Mouse (Mus musculus) forebrain, embryonic 16.5 days (tissue): ENCODE measurements around the gene Slc8a2. TPM values are rescaled to one million over a fixed set of nuclear protein-coding genes. Genes with fewer than 3 reads are reported as not detected.

Experiments used
- ATAC-seq: fragments of 200-750 bp; cut with Nextera tagmentation; 2 replicates; pipeline ENCODE4 v1.8.0; 2017; ENCODE audit warnings: mild to moderate bottlenecking, moderate library complexity
- H3K27ac ChIP-seq: fragments of 300-500 bp; sonication (generic); 2 replicates; pipeline ENCODE4 v1.5.1; 2014; ENCODE audit warnings: low read length, control low read depth
- H3K27me3 ChIP-seq: fragments of 300-500 bp; sonication (generic); replicated peaks from 2 replicates; pipeline ENCODE4 v1.6.1; 2014; ENCODE audit warnings: low read length; ENCODE audit not compliant: control insufficient read depth, insufficient read depth
- H3K36me3 ChIP-seq: fragments of 300-500 bp; sonication (generic); 2 replicates; pipeline ENCODE4 v1.6.1; 2014; ENCODE audit not compliant: control insufficient read depth, insufficient read depth
- H3K4me1 ChIP-seq: fragments of 300-500 bp; sonication (generic); replicated peaks from 2 replicates; pipeline ENCODE4 v1.6.1; 2014; ENCODE audit warnings: low read length; ENCODE audit not compliant: control insufficient read depth, insufficient read depth
- H3K4me2 ChIP-seq: fragments of 300-500 bp; sonication (generic); 2 replicates; pipeline ENCODE4 v1.6.1; 2014; ENCODE audit warnings: mild to moderate bottlenecking, low read length, control low read depth
- H3K4me3 ChIP-seq: fragments of 300-500 bp; sonication (generic); replicated peaks from 2 replicates; pipeline ENCODE4 v1.5.1; 2014; ENCODE audit warnings: mild to moderate bottlenecking, low read length, control low read depth
- H3K9ac ChIP-seq: fragments of 300-500 bp; sonication (generic); replicated peaks from 2 replicates; pipeline ENCODE4 v1.6.1; 2014; ENCODE audit warnings: low read depth, low read length, control low read depth
- H3K9me3 ChIP-seq: fragments of 300-500 bp; sonication (generic); 2 replicates; pipeline ENCODE4 v1.6.1; 2016; ENCODE audit warnings: low read length; ENCODE audit not compliant: control insufficient read depth
- WGBS: fragments of 180-500 bp; shearing (Covaris S2); extraction: QIAGEN DNeasy Blood & Tissue Kit; methylation state at CpG from one replicate; pipeline ENCODE4 v1.1.7; 2014; 5-methylcytosine and 5-hydroxymethylcytosine counted together
- polyA plus RNA-seq: library from polyadenylated mRNA; unstranded; fragments of >200 nt; fragmentation: Nextera tagmentation; extraction: Ambion mirVana; gene quantifications from 2 replicates; pipeline ENCODE4 v1.2.1, GENCODE M21; 2015

Slc8a2 gene
- polyA plus RNA-seq, 1 experiment from 2014 or later, result 1.1 TPM

DNA sequence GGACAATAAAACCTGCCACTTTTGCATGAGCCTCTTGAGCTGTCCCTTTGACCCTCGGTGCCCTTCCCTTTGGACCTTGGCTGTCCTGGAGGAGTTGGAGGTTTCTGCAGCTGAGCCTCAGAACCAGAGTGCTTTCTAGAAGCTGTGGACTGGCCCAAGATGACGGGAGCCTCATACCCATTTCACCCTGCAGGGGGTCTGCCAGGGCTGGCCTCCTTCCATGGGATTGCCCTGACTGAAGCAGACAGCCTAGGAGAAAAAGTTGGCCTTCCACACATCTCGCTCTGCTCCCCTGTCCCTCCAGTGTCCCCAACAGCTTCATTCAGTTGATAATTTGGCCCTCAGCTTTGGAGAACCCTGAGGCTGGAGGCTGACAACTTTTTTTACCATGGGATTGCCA, 12.5 kb upstream of the Slc8a2 start:
- H3K9me3 ChIP-seq, result no peaks in the 10 kb centered on the region
- H3K9ac ChIP-seq, result no peak overlapping the region
- no peak for ATAC-seq
- no peaks in the 10 kb centered on the region for H3K27me3 ChIP-seq
- peaks cover 16% of the 10 kb centered on the region for H3K36me3 ChIP-seq
- H3K4me3 ChIP-seq, result no peak overlapping the region
- WGBS, result 75% methylated on average over 3 of the region's 3 CpGs
- no peak overlapping the region for H3K27ac ChIP-seq
- H3K4me2 ChIP-seq, result no peak overlapping the region
- H3K4me1 ChIP-seq, result peaks cover 9% of the 10 kb centered on the region

DNA sequence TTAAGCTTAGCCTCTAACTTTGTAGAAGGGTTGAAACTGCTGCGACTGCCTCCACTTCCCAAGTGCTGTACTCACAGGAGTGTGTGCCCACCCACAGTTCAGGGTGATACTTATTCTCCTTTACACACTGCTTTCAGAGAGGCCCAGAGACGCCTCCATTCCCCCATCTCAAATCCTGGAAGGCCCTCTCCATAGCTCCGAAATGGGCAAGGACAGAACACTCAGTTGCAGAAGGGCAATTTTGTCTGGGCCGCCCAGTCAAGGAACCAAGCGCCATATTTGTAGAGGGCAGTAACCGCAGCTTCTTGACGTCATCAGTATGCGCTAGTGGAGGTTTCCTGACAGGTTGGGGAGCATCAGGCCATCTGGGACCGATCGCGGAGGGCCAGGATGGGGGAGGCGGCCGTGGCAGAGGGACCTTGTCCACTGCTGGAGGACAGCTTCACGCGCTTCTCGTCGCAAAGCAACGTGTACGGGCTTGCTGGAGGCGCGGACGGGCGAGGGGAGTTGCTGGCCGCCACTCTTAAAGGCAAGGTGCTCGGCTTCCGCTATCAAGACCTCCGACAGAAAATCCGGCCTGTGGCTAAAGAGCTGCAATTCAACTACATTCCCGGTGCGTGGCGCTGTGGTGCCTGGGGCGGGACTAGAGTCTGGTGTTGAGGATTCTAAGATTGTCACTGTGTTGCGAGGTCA, 9.9 kb upstream of the Slc8a2 start, which contains the start of gene Kptn:
TSS of gene Kptn (plus strand) at position 327 of the 693 bp plus-strand sequence.
- Histone ChIP-seq H3K9ac (peak within 1 kb of the TSS; percentile 73), H3K4me3 (peak within 1 kb of the TSS; percentile 68), H3K36me3 (peaks cover 7% of the 10 kb centered on the region; the same call in 1 of the 2 replicates), H3K27me3 (no peaks in the 10 kb centered on the region), H3K4me2 (peak within 1 kb of the TSS; percentile 60), H3K4me1 (peaks cover 9% of the 10 kb centered on the region), H3K27ac (peak within 1 kb of the TSS; percentile 81), H3K9me3 (no peaks in the 10 kb centered on the region)
- ATAC-seq, result peak; percentile 90
- WGBS, result 1% methylated on average over 33 of the region's 33 CpGs

DNA sequence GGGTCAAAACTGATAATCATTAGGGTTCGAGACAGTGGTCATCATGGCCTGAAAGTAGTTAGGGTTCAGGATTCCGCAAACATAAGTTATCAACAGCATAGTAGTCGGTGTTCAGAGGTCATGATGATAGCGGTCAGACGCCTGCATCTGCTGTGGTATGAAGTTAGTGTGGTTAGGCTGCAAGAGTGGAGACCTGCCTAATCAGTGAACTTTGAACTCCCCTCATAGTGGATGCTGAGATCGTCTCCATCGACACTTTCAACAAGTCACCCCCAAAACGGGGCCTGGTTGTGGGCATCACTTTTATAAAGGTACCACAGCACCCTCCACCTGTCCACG, 9.4 kb upstream of the Slc8a2 start:
- H3K36me3 ChIP-seq, result peaks cover 6% of the 10 kb centered on the region; the same call in 1 of the 2 replicates
- no peak overlapping the region; the same call in 1 of the 2 replicates for H3K27ac ChIP-seq
- H3K9ac ChIP-seq, result peak overlapping the region; percentile 73
- H3K9me3 ChIP-seq, result no peaks in the 10 kb centered on the region
- peak overlapping the region; percentile 60 for H3K4me2 ChIP-seq
- no peaks in the 10 kb centered on the region for H3K27me3 ChIP-seq
- 50% methylated on average over 9 of the region's 9 CpGs for WGBS
- peaks cover 9% of the 10 kb centered on the region for H3K4me1 ChIP-seq
- peak; percentile 16; the same call in 1 of the 2 replicates for ATAC-seq
- peak overlapping the region; percentile 68 for H3K4me3 ChIP-seq

DNA sequence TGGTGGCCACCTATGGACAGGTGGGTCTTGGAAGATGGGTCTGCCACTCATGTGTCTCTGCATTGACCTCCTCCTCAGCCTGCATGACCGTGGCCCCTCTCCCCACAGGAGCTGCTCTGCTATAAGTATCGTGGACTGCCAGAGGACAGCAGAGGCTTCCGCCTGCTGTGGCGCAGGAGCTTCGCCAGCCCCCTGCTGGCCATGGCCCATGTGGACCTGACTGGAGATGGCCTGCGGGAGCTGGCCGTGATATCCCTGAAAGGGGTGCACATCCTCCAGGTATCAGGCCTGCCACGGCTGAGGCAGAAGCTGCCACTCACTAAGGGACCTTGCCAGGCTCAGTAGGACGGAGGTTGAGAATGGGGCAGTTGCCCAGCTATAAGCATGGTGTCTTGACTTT, 3.8 kb upstream of the Slc8a2 start:
- Histone ChIP-seq H3K4me3 (no peak overlapping the region), H3K27ac (no peak overlapping the region), H3K36me3 (no peaks in the 10 kb centered on the region), H3K9me3 (no peaks in the 10 kb centered on the region), H3K4me2 (no peak overlapping the region), H3K9ac (no peak overlapping the region), H3K27me3 (no peaks in the 10 kb centered on the region), H3K4me1 (peaks cover 17% of the 10 kb centered on the region)
- WGBS, result 83% methylated on average over 9 of the region's 9 CpGs
- no peak for ATAC-seq

DNA sequence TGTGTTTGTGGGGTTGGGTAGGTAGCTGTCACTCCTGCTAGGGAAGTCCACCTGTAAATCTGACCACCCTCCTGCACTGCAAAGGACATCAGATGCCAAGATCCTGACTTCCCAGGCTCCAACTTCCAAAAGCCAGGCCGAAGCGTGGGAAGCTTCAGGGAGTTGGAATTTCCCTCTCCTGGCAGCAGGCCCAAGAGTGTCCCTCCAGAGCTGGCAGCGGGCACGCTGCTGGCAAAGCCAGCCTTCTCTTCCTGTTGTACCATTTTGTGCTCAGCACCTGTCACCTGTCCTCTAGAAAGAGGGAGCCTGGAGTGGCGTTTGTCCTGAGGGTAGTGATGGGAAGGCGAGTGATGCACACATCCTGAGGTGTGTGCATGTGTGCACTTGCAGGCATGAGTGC, 1.3 kb upstream of the Slc8a2 start:
- 62% methylated on average over 6 of the region's 6 CpGs for WGBS
- H3K4me2 ChIP-seq, result no peak overlapping the region
- no peaks in the 10 kb centered on the region for H3K36me3 ChIP-seq
- H3K9me3 ChIP-seq, result no peaks in the 10 kb centered on the region
- H3K27me3 ChIP-seq, result no peaks in the 10 kb centered on the region
- ATAC-seq, result no peak
- H3K27ac ChIP-seq, result no peak overlapping the region
- no peak overlapping the region for H3K9ac ChIP-seq
- H3K4me3 ChIP-seq, result no peak overlapping the region
- H3K4me1 ChIP-seq, result peaks cover 41% of the 10 kb centered on the region

DNA sequence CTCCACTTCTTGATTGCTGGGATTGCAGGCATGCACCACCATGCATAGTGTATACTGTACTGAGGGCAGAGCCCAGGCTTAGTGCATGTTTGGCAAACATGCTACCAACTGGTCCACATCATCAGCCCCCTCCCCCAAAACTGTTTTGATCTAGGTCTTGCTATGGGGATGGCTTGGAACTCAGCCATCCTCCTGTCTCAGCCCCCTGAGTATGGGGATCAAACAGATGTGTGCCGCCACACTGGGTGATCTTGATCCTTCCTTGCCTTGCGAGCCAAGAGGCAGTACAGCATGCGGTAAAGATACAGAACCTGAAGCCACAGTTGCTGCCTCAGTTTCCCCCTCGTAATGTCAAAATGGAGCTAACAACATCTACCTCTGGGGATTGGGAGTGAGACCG, 727 bp upstream of the Slc8a2 start:
- H3K36me3 ChIP-seq, result no peaks in the 10 kb centered on the region
- no peaks in the 10 kb centered on the region for H3K9me3 ChIP-seq
- no peaks in the 10 kb centered on the region for H3K27me3 ChIP-seq
- H3K4me1 ChIP-seq, result peaks cover 47% of the 10 kb centered on the region
- H3K4me3 ChIP-seq, result peak overlapping the region; percentile 67
- peak overlapping the region; percentile 69 for H3K4me2 ChIP-seq
- no peak overlapping the region for H3K27ac ChIP-seq
- WGBS, result 60% methylated on average over 5 of the region's 5 CpGs
- no peak for ATAC-seq
- H3K9ac ChIP-seq, result peak overlapping the region; percentile 80; the same call in 1 of the 2 replicates

DNA sequence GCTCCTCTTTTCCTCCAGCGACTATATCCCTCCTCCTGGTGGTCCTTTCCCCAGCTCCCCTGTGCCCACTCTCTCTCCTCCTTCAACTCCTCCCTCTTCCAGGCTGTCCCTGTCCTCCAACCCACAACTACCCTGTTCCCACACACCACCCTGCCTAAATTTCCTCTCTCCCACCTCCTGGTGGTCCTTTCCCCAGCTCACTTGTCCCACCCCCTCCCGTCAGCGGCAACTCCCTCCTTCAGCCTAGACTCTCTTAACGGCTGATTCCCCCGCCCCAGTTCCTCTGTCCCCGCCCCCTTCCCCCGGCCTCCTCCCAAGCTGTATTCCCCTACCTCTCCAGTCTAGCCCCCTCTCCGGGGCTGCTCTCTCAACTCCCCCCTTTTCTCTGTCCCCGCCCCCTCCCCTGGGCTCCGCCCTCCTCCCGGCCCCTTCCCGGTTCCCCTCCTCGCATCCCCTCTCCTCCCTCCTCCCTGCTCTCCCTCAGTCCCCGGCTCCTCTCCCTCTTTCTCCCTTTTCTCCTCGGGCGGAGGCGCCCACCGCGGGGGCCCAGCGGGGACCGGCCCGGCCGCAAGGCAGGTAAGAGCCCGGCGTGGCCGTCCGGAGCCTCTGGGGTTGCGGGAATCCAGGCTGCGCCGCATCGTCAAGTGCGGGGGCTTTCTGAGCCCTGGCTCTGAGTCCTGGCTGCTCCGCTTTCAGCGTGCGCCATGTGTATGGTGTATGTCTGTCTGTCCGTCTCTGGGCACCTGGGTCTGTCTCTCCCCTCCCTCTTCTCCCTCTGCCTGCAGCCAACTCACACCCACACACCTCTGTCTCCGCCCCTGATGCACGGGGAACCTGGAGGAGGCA, 443 bp downstream of the Slc8a2 start:
- Histone ChIP-seq H3K9me3 (no peaks in the 10 kb centered on the region), H3K4me1 (peaks cover 58% of the 10 kb centered on the region), H3K9ac (peak overlapping the region; percentile 80), H3K4me2 (peak overlapping the region; percentile 69), H3K27me3 (no peaks in the 10 kb centered on the region), H3K36me3 (no peaks in the 10 kb centered on the region), H3K27ac (peak overlapping the region; percentile 73), H3K4me3 (peak overlapping the region; percentile 67)
- ATAC-seq, result peak; percentile 80
- WGBS, result 1% methylated on average over 36 of the region's 38 CpGs

DNA sequence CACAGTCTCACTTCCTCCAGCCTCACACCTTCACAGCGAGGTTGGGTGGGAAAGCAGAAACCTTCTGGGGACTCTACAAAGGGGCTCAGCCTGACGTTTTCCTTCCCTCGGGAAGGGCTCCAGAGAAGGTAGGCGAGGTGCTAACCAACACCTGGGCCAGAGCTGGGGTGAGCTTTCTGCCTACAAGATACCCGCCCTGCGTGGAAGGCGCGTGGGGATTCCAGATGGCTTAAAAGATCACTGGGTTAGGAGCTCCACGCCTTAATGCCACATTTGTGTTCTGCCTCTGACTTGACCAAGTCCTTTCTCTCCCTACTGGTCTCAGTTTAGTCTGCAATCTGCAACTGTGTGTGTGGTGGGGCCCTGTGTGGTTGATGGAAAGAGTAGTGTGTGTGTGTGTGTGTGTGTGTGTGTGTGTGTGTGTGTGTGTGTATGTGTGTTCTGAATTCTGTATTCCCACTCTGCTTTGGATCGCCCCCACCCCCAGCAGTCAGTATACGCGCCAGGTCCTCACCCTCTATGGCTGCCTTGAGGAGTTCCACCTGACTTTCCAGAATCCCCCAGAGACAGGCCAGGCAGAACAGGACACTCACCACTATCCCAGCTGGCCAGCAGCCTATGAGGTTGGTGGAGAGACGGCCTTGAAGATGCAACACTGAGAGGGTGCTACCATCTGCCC, 1.5 kb downstream of the Slc8a2 start:
- no peaks in the 10 kb centered on the region for H3K27me3 ChIP-seq
- 32% methylated on average over 13 of the region's 13 CpGs for WGBS
- H3K9ac ChIP-seq, result peak overlapping the region; percentile 80
- H3K36me3 ChIP-seq, result no peaks in the 10 kb centered on the region
- H3K9me3 ChIP-seq, result no peaks in the 10 kb centered on the region
- peak overlapping the region; percentile 69 for H3K4me2 ChIP-seq
- no peak for ATAC-seq
- peak overlapping the region; percentile 73; the same call in 1 of the 2 replicates for H3K27ac ChIP-seq
- H3K4me1 ChIP-seq, result peaks cover 67% of the 10 kb centered on the region
- H3K4me3 ChIP-seq, result peak overlapping the region; percentile 67

DNA sequence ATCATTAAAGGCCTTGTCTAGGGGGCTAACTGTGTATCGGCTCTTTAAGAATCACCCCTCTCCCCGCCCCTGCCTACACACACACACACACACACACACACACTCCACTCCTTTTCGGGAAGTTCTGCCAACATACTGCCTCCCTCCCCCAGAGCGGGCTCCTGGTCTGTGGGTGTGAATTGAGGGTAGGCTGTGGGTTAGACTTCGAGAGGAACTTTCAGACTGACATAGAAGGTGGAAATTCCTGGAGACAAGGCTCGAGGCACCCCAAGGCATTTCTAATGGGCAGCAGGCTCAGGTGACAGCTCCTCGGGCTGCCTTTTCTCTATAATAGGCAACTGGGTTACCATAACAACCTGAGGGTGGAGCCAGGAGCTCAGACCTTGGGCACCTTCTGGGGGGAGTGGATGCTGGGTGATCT, 2.5 kb downstream of the Slc8a2 start:
- Histone ChIP-seq H3K9ac (no peak overlapping the region), H3K9me3 (no peaks in the 10 kb centered on the region), H3K4me2 (peak overlapping the region; percentile 69), H3K27ac (no peak overlapping the region), H3K4me1 (peaks cover 68% of the 10 kb centered on the region), H3K27me3 (no peaks in the 10 kb centered on the region), H3K36me3 (no peaks in the 10 kb centered on the region), H3K4me3 (no peak overlapping the region; the same call in 1 of the 2 replicates)
- WGBS, result 5% methylated on average over 7 of the region's 7 CpGs
- no peak for ATAC-seq
